Mouse (Mus musculus): ENCODE results near the gene C1ql4.
"Not testable (repeated sequence)": the region's sequence is repeated elsewhere in the genome, so short reads cannot be mapped to it uniquely, and the experiment has no call there.

Gene C1ql4

DNA sequence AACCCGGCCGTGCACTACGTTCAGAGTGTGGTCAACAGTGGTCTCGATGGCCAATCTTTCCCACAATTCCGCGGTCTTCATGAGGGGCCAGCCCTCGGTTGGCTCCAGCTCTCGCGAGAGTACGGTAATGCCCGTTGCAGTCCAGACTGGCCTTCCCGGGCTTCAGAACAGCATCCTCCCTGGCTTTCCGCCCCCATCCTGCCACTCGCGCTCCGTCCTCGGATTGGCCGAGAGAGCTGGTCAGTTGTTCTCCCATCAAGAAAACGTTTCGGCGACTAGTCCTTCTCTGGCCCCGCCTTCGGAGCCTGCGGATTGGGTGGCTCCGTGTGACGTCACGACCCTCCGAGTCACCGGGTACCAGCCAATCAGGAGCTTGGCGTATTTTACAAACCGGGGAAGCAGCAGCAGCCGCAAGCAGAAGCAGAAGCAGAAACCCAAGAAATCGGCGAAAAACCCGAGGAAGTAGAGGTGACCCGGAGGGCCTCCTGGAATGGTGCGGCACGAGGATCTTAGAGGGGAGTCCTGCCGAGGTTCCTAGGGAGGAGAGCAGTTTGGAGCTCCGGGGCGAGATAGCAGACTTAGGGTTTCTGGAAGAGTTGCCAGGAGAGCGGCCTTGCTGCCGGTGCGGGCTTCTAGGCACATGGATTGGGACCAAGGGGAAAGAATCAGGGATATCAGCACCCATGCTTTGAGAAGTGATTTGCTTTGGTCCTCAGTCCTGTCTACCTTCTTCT lies 12.8 kb downstream of the C1ql4 start:
- peak; percentile 99 for DNase-seq (ENCODE audit: low read depth, low spot score)

DNA sequence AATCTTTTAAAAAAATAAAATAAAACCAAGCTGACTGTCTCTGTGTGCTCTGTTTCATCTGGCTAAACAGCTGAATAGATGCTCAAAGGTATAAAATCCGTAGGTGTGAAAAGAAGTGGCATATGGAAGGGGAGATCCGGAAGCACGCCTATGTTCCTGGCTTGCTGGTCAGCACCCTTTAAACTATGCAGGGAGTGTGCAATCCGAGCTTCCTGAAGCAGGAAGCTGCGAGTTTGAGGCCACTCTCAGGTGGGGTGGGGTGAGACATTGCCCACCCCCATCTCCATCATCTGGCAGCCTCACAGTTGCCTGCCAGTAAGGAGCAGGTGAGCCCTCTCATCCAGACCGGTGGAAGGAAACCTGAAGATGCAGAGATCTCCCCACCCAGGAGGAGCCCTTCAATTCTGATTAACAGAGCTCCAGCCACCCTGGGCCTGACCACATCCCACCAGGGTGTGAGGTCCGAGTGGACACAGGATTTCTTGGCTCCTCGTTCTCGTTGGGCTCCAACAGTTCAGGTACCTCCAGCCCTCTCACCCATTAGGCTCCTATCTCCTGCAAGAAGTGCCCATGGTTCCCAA lies 13.5 kb downstream of the C1ql4 start, which contains the start of gene Troap:
TSS of gene Troap (plus strand) at position 557 of the 581 bp plus-strand sequence.
- no peak for DNase-seq (ENCODE audit: low read depth, low spot score)

DNA sequence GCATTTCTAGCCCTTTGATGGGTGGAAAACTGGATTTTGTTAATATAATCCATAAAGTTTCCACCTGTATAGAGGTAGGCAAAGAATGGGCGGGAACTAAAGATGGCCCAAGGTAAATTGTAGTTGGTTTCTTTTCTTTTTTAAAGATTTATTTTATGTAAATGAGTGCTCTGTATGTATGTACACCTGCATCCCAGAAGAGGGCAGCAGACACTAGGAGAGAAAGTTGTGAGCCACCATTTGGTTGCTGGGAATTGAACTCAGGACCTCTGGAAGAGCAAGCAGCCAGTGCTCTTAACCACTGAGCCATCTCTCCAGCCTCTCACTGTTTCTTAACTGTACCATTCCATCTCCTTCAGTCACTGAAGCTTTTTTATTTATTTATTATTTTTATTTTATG lies 15.6 kb downstream of the C1ql4 start:
- no peak for DNase-seq (ENCODE audit: low read depth, low spot score)

DNA sequence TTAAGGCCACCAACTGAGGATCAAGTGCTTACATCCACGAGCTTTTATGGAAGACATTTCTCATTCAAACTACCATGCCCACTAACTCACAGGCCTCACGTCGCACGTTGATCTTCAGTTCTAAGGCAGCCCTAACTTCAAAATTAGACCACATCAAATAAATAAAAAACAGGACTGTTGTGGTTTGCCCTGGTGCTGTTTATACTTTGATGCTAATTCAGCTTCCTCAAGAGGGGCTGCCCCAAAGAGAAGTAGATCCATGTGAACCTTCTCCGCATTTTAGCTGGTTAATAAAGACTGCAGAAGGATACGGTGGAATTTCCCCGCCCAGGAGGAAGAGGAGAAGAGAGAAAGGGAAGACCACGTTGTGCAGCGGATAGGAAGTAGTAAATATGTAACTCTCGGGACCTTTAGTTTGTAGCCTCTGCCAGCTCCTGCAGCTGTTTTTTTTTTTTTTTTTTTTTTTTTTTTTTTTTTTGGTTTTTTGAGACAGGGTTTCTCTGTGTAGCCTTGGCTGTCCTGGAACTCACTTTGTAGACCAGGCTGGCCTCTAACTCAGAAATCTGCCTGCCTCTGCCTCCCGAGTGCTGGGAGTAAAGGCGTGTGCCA lies 22.0 kb downstream of the C1ql4 start:
- DNase-seq (ENCODE audit: low read depth, low spot score), result no peak

DNA sequence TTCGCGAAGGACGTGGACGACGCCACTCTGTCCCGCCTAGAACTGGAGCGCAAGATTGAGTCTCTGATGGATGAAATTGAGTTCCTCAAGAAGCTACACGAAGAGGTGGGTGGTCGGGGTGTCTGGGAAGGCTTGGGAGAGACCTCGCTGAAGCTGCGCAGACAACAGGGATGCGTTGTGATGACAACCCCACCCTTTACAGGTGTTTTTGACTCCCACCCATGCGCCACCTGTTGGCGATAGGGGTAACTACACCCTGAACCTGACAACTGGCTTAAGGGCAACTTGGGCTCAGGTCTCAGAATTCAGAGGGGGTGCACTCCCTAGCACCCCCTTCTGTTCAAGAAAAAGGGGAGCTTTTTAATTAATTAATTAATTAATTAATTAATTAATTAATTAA lies 31.3 kb downstream of the C1ql4 start:
- peak; percentile 53 for DNase-seq (ENCODE audit: low read depth, low spot score)

DNA sequence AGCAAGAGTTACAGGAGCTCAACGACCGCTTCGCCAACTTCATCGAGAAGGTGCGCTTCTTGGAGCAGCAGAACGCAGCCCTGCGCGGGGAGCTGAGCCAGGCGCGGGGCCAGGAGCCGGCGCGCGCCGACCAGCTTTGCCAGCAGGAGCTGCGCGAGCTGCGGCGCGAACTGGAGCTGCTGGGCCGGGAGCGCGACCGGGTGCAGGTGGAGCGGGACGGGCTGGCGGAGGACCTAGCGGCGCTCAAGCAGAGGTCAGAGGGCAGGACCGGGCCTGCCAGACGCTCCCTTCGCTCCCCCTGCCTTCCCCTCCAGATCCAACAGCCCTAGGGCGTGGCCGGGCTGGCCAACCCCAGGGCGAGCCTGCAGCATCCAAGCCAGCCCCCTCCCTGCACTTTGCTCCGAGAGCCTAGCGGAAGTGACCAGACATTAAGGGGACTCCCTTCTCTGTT lies 32.1 kb downstream of the C1ql4 start:
- peak; percentile 39 for DNase-seq (ENCODE audit: low read depth, low spot score)

DNA sequence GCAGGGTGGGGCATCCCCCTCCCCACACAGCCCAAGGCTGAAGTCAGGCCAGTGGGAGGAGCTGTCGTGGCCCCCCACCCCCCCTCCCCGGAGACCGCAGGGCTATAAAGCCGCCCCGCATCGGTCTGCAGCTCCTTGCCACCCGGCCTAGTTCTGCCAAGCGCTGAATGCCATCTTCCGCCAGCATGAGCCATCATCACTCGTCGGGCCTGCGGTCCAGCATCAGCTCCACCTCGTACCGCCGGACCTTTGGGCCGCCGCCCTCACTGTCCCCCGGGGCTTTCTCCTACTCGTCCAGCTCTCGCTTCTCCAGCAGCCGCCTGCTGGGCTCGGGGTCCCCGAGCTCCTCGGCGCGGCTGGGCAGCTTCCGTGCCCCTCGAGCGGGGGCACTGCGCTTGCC lies 32.6 kb downstream of the C1ql4 start, which contains the start of gene Prph:
TSS of gene Prph (plus strand) at position 135 of the 400 bp plus-strand sequence.
- DNase-seq (ENCODE audit: low read depth, low spot score), result no peak

DNA sequence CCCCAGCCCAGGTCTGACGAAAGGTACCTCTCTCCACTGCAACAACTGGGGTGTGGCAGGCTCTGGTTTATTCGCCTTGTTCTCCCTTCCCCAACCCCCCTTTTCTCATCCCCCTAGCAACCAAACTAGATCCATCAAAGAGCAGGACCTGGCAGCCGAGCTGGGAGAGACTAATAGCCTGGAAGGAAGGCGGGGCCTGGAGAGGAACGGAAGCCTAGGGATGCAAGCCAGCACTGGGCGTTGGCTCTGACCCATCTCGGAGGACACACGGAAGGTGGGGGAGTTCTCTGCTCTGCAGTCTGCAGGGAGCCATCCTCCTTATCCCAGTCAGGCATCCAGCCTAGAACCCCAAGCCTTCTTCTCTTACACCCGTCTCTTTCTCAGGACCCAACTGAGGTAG lies 34.2 kb downstream of the C1ql4 start:
- DNase-seq (ENCODE audit: low read depth, low spot score), result no peak

DNA sequence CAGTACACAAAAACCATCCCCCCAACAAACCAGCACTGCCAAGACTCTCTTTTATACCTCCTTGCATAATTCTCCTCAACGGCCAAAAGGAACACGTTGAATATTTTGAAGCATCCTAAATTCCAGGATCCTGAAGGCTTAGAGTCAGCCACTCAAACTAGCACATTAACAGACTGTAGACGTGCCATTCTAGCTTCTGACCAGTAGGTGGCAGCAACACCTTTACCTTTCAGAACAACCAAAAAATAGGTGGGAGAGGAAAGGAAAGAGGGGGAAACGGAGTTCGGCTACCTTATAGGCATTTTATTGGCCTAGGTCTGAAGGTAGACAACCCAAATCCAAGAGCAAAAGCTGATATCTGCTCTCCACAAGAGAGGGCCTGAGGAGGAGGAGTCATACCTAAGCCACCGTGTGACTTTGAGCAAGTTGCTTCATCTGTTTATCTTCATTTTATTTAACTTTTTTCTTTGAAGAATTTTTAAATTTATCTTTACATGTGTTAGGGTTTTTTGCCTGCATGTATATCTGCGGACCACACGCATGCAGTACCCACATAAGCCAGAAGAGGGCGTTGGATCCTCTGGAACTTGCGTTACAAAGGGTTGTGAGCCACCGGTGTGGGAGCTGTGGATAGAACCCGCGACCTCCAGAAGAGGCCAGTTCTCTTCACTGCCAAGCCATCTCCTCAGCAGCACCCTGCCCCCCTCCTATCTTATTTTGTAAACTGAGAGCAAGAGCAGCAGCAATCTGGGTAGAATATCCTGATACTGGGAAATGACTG lies 38.0 kb downstream of the C1ql4 start:
- DNase-seq (ENCODE audit: low read depth, low spot score), result peak; percentile 75

DNA sequence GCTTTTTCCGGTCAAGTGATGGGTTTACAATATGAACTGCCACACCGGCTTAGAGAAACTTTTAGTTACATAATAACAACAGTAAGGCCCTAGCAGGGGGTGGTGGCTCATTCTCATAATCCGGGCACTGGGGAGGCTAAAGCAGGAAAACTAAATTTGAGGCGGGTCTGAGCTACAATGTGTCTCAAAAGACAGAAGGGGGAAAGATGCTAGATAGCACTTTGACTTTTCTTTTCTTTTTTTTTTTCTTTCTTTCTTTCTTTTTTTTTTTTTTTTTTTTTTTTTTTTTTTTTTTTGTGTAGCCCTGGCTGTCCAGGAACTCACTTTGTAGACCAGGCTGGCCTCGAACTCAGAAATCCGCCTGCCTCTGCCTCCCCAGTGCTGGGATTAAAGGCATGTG lies 41.9 kb downstream of the C1ql4 start:
- DNase-seq (ENCODE audit: low read depth, low spot score), result not testable (repeated sequence)

DNA sequence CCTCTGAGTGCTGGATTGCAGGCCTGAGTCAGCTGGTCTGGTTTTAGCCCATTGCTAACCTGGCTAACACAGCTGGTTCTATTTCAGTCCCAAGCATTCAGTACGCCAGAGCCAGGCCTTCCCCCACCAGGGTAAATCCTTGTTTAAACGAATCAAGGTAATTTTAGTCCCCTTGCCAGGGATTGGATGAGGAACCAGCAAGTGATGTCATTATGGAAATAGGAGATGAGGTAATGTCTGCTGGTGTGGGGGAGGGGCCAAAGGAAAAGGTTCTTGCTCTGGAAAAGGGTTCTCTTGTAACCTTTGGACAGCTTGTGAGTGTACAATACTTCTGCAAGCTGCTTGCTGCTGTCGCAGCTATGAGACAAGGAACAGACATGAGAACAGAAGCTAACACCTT lies 42.8 kb downstream of the C1ql4 start:
- DNase-seq (ENCODE audit: low read depth, low spot score), result no peak

DNA sequence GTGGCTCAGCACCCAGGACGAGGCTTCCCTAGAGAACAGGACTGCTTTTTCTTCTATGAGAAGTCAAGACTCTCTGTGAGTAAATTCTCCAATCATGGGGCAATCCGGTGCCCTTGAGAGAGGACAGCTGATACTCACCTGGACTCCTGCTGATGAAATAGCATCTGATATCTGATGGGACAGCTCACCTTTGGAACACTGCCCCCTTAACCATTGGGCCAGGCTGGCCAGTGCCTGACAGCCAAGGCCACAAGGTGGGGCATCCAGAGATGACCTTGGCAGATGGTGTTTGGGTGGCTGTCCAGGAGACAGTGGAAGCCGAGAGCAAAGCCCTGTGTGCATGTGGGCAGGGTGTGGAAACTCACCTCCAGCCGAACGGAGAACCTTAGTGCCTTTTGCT lies 45.3 kb downstream of the C1ql4 start:
- DNase-seq (ENCODE audit: low read depth, low spot score), result no peak

DNA sequence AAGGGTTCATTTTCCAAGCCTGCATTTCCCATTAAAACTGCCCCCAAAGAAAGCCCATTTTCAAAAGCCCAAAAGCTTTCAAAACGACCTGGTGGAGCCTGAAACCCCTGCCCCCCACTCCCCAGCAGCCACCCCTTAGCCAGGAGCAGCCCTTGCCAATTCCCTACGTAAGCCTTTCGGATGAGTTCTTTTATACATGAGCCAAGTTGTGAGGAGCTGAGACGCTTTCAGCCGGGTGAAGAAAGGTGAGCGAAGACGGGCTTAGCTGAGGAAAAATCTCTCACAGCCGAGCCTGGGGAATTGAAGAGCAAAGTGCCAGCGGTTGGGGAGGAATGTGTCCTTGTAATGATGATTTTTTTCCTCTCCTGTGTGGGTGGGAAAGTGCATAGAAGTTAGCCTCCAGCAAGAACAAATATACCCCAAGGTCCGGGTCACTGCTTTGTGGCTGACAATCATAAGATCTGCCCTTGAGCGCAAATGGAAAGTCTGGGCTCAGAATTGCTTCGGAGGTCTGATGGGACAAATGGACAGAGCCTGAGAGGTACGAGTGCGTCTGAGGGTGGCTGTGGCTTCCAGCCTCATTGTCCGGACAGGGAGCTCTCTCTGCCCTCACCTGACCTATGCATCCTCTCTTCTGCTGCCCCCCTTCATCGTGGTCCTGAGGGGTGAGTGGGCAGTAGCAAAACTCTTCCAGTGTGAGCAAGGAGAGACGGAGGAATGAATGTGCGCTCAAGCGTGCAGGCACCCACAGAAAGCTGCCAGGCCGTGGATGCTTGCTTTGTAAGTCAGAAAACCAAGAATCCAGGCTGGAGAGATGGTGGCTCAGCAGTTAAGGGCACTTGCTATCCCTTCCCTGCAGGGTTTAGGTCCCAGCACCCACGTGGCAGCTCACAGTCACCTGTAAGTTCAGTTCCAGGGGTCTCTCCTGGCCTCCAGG lies 46.4 kb downstream of the C1ql4 start:
- no peak for DNase-seq (ENCODE audit: low read depth, low spot score)

DNA sequence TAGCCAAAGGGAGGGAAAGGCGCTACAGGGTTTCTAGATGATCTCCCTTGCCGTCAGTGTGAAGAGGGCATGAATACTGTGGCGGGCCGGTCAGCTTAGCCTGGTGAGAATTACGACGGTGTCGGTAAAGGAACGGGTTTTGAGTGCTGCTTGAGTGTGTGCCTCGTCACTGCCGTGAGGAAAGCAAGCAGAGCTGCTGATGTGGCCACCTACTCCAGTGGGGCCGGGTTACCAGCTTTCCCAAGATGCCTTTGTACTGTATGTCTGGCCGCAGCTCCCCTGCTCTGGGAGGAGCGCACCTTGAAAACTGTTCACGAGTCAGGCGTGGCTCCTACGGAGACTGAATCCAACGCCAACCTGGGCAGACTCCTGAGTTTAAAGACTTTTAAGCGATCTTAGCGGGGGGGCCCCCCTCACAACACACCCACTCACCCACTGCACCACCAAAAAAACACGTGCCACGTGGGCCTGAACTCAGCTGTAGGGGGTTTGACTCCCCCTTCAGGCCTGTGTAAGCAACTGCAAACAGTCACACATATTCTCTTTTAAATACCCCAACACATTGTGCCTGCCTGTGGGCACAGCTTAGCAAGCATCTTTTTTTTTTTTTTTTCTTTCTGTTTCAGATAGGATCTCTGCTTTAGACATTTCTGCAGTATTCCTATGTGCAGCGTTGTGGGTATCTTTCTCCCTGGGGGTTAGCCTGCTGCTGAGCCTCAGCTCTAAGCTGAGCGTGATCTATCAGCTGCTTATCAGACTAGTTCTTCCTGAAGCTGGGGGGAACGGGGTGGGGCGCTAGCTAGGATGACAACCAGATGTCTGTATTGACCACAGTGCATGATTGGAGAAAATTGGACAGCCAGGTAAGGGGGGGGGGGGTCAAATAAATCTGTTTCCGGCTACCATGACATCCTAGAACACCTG lies 47.4 kb downstream of the C1ql4 start:
- no peak for DNase-seq (ENCODE audit: low read depth, low spot score)

DNA sequence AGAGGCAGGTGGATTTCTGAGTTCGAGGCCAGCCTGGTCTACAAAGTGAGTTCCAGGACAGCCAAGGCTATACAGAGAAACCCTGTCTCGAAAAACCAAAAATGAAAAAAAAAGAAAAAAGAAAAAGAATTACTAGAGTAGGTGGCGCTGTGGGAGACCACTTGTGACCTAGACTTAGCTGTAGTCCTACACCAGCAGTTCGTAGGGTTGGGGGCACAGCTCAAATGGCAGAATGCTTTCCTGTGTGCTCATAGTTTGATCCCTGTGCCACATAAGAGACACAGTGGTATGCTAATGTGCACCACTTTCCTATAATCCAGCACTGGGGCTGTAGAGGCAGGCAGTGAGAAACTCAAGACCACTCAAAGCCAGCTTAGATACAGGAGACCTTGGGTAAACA lies 48.3 kb downstream of the C1ql4 start:
- DNase-seq (ENCODE audit: low read depth, low spot score), result no peak

DNA sequence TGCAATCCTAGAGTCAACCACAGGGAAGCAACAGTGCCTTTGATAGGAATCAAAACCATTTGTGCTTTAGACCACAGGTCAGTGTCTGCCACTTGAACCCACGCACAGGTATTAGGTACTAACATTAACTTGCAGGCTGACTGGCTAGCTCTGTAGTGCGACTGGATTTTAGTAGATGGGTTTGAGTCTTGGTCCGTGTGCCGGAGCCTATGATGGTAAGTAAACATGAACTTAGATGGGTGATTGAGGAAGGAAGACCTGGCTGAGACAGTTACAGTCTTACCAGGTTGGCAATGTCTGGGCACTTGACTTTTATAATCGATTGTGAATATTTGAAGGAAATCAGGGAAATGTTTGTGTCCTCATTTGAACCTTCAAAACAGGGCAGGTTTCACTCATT lies 48.8 kb downstream of the C1ql4 start:
- DNase-seq (ENCODE audit: low read depth, low spot score), result no peak

DNA sequence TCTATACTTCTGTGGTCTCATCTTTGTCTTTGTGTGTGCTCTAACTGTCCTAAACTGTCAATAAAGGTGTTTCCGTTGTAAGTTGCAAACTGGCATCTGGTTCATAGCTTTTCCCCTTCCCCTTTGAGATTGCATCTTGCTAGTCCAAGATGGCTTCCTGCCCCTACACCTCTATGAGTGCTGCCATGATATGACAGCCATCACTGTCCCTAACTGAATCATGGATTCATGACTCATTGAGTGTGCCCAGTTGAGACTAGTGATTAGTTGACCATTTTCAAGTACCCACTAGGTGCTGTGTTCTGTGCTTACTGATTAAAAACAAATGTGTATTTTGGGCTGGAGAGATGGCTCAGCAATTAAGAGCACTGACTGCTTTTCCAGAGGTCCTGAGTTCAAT lies 49.6 kb downstream of the C1ql4 start:
- DNase-seq (ENCODE audit: low read depth, low spot score), result no peak

DNA sequence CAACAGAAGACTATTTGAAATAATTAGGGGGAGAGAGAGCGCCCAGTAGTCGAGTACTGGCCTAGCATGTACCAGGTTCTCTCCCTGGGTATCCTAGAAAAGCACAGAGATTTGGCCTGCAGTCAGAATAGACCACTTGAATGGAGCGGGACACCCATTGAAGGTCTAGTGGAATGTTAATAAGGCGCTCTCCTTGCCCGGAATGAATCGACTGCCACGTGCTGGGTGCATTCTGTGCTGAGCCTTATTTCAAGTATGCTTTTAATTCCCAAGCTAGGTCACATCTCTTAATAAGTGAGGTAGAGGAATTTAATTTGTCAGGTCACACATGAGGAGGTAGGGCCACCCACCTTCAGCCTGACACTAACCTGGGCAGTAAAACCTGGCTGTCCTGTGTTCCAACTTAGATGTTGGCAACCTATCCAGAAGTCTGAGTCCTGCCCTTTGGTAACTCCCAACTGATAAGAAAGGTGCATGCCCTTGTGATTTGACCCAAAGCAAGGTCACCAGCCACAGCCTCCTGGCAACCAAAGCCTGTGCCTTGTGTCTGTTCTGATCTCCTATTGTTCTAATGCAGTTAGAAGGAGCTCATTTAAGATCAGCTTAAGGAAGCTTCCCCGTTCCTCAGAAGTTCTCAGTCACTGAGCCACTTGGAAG lies 51.2 kb downstream of the C1ql4 start:
- no peak for DNase-seq (ENCODE audit: low read depth, low spot score)

DNA sequence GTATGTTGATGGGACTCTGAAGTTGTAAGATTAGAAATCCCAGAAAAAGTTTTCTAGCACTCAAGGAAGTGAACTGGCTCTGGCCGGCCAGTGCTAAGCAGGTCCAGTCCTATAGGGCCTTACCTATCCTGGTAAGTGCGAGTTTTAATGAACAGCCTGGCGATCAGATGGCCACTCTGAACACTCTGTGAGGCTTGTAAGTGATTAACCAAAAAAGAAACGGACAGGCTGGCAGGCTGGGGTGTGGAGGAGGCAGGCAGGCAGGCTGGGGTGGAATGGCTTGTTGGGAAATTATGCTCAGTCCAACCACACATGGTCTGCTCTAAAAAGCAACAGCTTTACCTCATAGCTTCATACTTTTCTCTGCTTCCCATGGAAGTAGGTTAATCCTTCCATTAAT lies 52.2 kb downstream of the C1ql4 start:
- DNase-seq (ENCODE audit: low read depth, low spot score), result no peak
